Mouse (Mus musculus) myocyte (in vitro differentiated cells): ENCODE data around the gene Wdtc1. TPM values are rescaled to one million over a fixed set of nuclear protein-coding genes. Genes with fewer than 3 reads are reported as not detected.

Experiments
- H3K27me3 ChIP-seq: one replicate; pipeline ENCODE4 v1.6.1; 2011; ENCODE audit not compliant: control insufficient read depth, insufficient read depth, insufficient read length
- H3K36me3 ChIP-seq: one replicate; pipeline ENCODE4 v1.6.1; 2011; ENCODE audit not compliant: control insufficient read depth, insufficient read depth
- H3K4me2 ChIP-seq: one replicate; pipeline ENCODE4 v1.6.1; 2011; ENCODE audit warnings: low read depth, control low read depth
- H3K4me3 ChIP-seq: one replicate; pipeline ENCODE4 v1.5.1; 2011; ENCODE audit warnings: mild to moderate bottlenecking, control low read depth, moderate library complexity
- H3K79me2 ChIP-seq: one replicate; pipeline ENCODE4 v1.6.1; 2011; ENCODE audit not compliant: control insufficient read depth, insufficient read depth
- H3ac ChIP-seq: one replicate; pipeline ENCODE4 v1.6.1; 2011; ENCODE audit not compliant: control insufficient read depth, insufficient read length
- E2F4 ChIP-seq: IDR thresholded peaks from one replicate; pipeline ENCODE4 v1.6.1; 2011; ENCODE audit warnings: mild to moderate bottlenecking, control low read depth, moderate library complexity; ENCODE audit not compliant: insufficient read depth
- MAX ChIP-seq: IDR thresholded peaks from one replicate; pipeline ENCODE4 v1.6.1; 2011; ENCODE audit warnings: low read depth, mild to moderate bottlenecking, control low read depth
- MYOD1 ChIP-seq, 3 experiments: IDR thresholded peaks; one replicate each; pipeline ENCODE4 v1.6.1; 2011; ENCODE audit warnings: control low read depth in 2 of 3, low read depth in 2 of 3, mild to moderate bottlenecking in 2 of 3, moderate library complexity in 1 of 3; ENCODE audit not compliant: insufficient read length in 2 of 3, control insufficient read depth in 1 of 3
- MYOG ChIP-seq, 3 experiments: IDR thresholded peaks; one replicate each; pipeline ENCODE4 v1.6.1; 2011; ENCODE audit warnings: control low read depth in 2 of 3, low read depth in 2 of 3, mild to moderate bottlenecking in 2 of 3; ENCODE audit not compliant: insufficient read length in 2 of 3, control insufficient read depth in 1 of 3, insufficient read depth in 1 of 3
- POLR2A ChIP-seq: IDR thresholded peaks from one replicate; pipeline ENCODE4 v1.6.1; 2011; ENCODE audit warnings: low read depth, mild to moderate bottlenecking, control low read depth, moderate library complexity; ENCODE audit not compliant: insufficient read length
- POLR2AphosphoS2 ChIP-seq: IDR thresholded peaks from one replicate; pipeline ENCODE4 v1.6.1; 2011; ENCODE audit warnings: low read depth, control low read depth; ENCODE audit not compliant: insufficient read length
- REST ChIP-seq: IDR thresholded peaks from one replicate; pipeline ENCODE4 v1.6.1; 2011; ENCODE audit warnings: mild to moderate bottlenecking, control low read depth, moderate library complexity; ENCODE audit not compliant: insufficient read depth, insufficient read length
- SRF ChIP-seq: IDR thresholded peaks from one replicate; pipeline ENCODE4 v1.6.1; 2011; ENCODE audit warnings: low read depth; ENCODE audit not compliant: control insufficient read depth, insufficient read length
- TCF12 ChIP-seq: IDR thresholded peaks from one replicate; pipeline ENCODE4 v1.6.1; 2011; ENCODE audit warnings: mild to moderate bottlenecking, control low read depth; ENCODE audit not compliant: poor library complexity, insufficient read depth, severe bottlenecking
- TCF3 ChIP-seq: IDR thresholded peaks from one replicate; pipeline ENCODE4 v1.6.1; 2011; ENCODE audit warnings: low read depth, control low read depth; ENCODE audit not compliant: insufficient read length
- USF1 ChIP-seq: IDR thresholded peaks from one replicate; pipeline ENCODE4 v1.6.1; 2011; ENCODE audit warnings: low read depth, mild to moderate bottlenecking, control low read depth, moderate library complexity
- polyA plus RNA-seq: library from polyadenylated mRNA; unstranded; fragments of >200 nt; fragmentation: generic; extraction: Trizol; gene quantifications from one replicate; pipeline ENCODE4 v1.2.1, GENCODE M21; 2012; ENCODE audit warnings: missing spikeins

The Wdtc1 gene
- polyA plus RNA-seq, 1 experiment, result 53.1 TPM

GRCm38 (mm10) chr4:133305825-133306224, 47.5 kb downstream of the Wdtc1 start:
- TF ChIP-seq E2F4 (no peak), TCF3 (no peak), REST (no peak), POLR2AphosphoS2 (no peak), USF1 (no peak), SRF (no peak), MYOG (IDR thresholded peaks at IDR 0.05; ENCODE audit: control insufficient read depth in 1 of 3, insufficient read depth in 1 of 3, insufficient read length in 2 of 3, low read depth in 2 of 3) (no peak)

GRCm38 (mm10) chr4:133304770-133305169, 48.5 kb downstream of the Wdtc1 start:
- Histone ChIP-seq H3K4me2 (no peak overlapping the region), H3K27me3 (no peaks in the 10 kb centered on the region), H3K4me3 (no peak overlapping the region), H3ac (no peak overlapping the region), H3K79me2 (no peaks in the 10 kb centered on the region), H3K36me3 (peaks cover 13% of the 10 kb centered on the region)
- TF ChIP-seq POLR2AphosphoS2, result no peak
- TF ChIP-seq MYOD1 (IDR thresholded peaks at IDR 0.05; ENCODE audit: control insufficient read depth in 1 of 3, insufficient read length in 2 of 3, low read depth in 2 of 3), result no peak

More at GRCm38 (mm10) chr4:133305825-133306224, 47.5 kb downstream of the Wdtc1 start:
- Histone ChIP-seq H3K79me2 (no peaks in the 10 kb centered on the region), H3K4me3 (no peak overlapping the region), H3K27me3 (no peaks in the 10 kb centered on the region), H3K36me3 (peaks cover 6% of the 10 kb centered on the region), H3K4me2 (no peak overlapping the region), H3ac (no peak overlapping the region)

GRCm38 (mm10) chr4:133302668-133303067, 50.6 kb downstream of the Wdtc1 start:
- Histone ChIP-seq H3K79me2 (no peaks in the 10 kb centered on the region), H3K4me2 (no peak overlapping the region), H3K27me3 (no peaks in the 10 kb centered on the region), H3K4me3 (no peak overlapping the region), H3K36me3 (peaks cover 21% of the 10 kb centered on the region), H3ac (no peak overlapping the region)
- no peak for TF ChIP-seq USF1
- no peak for TF ChIP-seq MYOG (IDR thresholded peaks at IDR 0.05; ENCODE audit: control insufficient read depth in 1 of 3, insufficient read depth in 1 of 3, insufficient read length in 2 of 3, low read depth in 2 of 3)
- TF ChIP-seq TCF3, result no peak
- TF ChIP-seq TCF12, result no peak
- TF ChIP-seq MAX, result no peak
- TF ChIP-seq SRF, result no peak
- TF ChIP-seq POLR2AphosphoS2, result no peak
- TF ChIP-seq POLR2A, result no peak
- no peak for TF ChIP-seq E2F4

- TF ChIP-seq POLR2A, result no peak
- no peak for TF ChIP-seq POLR2AphosphoS2
- TF ChIP-seq MAX, result no peak
- no peak for TF ChIP-seq TCF3
- H3K4me2 ChIP-seq, result no peak overlapping the region
- H3K27me3 ChIP-seq, result no peaks in the 10 kb centered on the region
- H3ac ChIP-seq, result no peak overlapping the region
- H3K4me3 ChIP-seq, result no peak overlapping the region
- H3K36me3 ChIP-seq, result peaks cover 21% of the 10 kb centered on the region
- no peaks in the 10 kb centered on the region for H3K79me2 ChIP-seq
Measured at GRCm38 (mm10) chr4:133301802-133302201, 51.5 kb downstream of the Wdtc1 start.

- TF ChIP-seq POLR2A, result no peak
- no peak for TF ChIP-seq MYOG (IDR thresholded peaks at IDR 0.05; ENCODE audit: control insufficient read depth in 1 of 3, insufficient read depth in 1 of 3, insufficient read length in 2 of 3, low read depth in 2 of 3)
- TF ChIP-seq MYOD1 (IDR thresholded peaks at IDR 0.05; ENCODE audit: control insufficient read depth in 1 of 3, insufficient read length in 2 of 3, low read depth in 2 of 3), result no peak
- no peak for TF ChIP-seq SRF
- Histone ChIP-seq H3K4me2 (no peak overlapping the region), H3K4me3 (no peak overlapping the region), H3K79me2 (no peaks in the 10 kb centered on the region), H3K27me3 (no peaks in the 10 kb centered on the region), H3K36me3 (peaks cover 21% of the 10 kb centered on the region), H3ac (no peak overlapping the region)
Measured at GRCm38 (mm10) chr4:133300421-133300820, 52.9 kb downstream of the Wdtc1 start.

GRCm38 (mm10) chr4:133299701-133300100, 53.6 kb downstream of the Wdtc1 start:
- H3K4me3 ChIP-seq, result no peak overlapping the region
- H3K36me3 ChIP-seq, result peaks cover 21% of the 10 kb centered on the region
- H3K27me3 ChIP-seq, result no peaks in the 10 kb centered on the region
- H3K79me2 ChIP-seq, result no peaks in the 10 kb centered on the region
- TF ChIP-seq TCF12, result no peak
- TF ChIP-seq E2F4, result no peak
- H3ac ChIP-seq, result no peak overlapping the region
- H3K4me2 ChIP-seq, result no peak overlapping the region
